Mouse (Mus musculus): ENCODE data around the gene Zbtb20.

Gene Zbtb20

GRCm38 (mm10) chr16:43400949-43401348 lies 525.3 kb downstream of the Zbtb20 start:
- DNase-seq (ENCODE audit: low spot score), result no peak

DNA sequence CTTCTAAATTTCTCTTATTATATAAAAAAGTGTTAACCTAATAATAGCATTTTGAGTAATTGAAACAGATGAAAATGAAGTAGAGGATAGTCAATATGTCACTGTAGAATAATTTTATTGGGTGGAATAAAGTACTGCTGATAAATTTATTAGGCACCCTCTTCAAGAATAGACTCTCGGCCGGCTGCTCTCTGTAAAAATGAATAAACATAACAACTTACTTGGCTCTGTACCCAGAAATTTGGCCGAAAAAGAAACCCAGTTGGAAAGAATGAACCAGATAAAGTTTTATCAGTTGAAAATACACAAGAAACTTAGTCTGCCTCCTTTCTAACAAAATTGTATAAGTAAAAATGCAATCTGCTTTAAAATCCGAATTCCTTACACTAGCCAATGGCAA lies 527.2 kb downstream of the Zbtb20 start:
- no peak for DNase-seq (ENCODE audit: low spot score)

- no peak for DNase-seq (ENCODE audit: low spot score)
Observed at GRCm38 (mm10) chr16:43405089-43405488, 529.4 kb downstream of the Zbtb20 start.

- DNase-seq (ENCODE audit: low spot score), result no peak
Observed at GRCm38 (mm10) chr16:43407594-43408142, 532.0 kb downstream of the Zbtb20 start.

GRCm38 (mm10) chr16:43408622-43409021 lies 532.9 kb downstream of the Zbtb20 start:
- DNase-seq (ENCODE audit: low spot score), result no peak

GRCm38 (mm10) chr16:43409108-43409909 lies 533.6 kb downstream of the Zbtb20 start:
- DNase-seq (ENCODE audit: low spot score), result no peak

DNA sequence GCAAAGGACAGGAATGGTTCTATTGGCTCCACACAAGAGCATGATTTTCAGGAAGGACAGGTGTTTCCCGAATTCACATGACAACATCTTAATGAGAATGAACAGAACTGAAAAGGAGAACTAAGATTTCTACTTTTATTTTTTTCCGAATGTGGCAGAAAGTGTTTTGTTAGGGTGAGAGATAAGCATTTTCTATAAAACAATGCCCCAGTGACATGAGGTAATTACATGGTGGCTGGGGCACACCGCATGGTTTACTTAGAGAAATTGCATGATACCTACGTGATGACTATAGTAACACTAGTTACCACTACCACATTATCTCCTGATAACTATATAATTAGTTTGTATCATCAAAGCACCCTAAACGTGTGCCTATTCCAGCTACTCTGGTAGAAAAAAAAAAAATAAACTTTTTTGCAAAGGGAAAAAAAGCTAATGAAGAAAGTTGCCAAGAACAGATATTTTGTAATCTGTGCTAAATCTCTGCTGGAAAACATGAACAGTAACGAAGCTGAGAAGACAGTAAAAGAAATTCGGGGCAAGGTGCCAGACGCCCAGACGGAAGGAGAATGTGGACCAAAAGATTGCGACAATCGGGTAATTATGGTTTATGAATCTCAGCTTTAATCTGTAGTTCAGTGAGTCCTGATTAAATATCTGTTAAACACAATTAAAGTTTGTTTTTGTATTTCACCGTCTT lies 534.4 kb downstream of the Zbtb20 start:
- no peak for DNase-seq (ENCODE audit: low spot score)

- DNase-seq (ENCODE audit: low spot score), result no peak
Observed at GRCm38 (mm10) chr16:43410613-43410974, 534.9 kb downstream of the Zbtb20 start.

- DNase-seq (ENCODE audit: low spot score), result no peak
Observed at GRCm38 (mm10) chr16:43415864-43416263, 540.2 kb downstream of the Zbtb20 start.

DNA sequence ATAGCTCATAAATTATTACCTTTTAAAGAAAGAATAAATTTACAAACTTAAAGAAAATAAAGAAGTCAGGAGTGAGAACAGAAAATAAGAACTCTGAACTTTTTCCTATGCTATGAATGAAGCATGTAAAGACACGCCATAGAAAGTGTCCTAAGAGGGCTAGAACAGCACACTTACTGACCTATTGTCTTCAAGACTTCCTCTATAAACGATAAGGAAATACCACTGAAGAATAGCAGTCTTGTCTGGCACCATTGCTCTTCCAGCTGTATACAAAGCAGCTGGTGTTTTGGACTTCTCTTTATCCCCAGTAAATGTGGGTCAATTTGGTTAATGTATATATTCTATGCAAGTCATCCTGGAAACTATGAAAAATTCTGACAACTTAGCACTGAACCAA lies 544.2 kb downstream of the Zbtb20 start:
- no peak for DNase-seq (ENCODE audit: low spot score)

DNA sequence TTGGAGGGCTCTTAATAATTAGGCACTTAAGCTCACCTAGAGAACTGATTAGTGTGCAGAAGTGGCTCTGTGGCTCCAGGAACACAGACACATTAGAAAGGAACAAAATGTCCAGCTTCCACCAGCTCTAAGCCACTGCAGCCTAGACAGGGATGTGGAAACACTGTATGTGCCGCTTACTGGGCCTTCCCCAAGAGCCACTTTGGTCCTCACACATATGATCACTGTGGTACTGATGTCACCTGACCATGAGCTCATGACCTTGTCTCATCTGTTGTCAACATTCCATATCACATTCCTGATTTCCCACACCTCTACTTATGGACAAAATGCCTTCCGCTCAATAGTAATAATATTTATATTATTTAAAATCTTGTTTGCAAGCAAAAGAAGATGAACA lies 553.3 kb downstream of the Zbtb20 start:
- no peak for DNase-seq (ENCODE audit: low spot score)

DNA sequence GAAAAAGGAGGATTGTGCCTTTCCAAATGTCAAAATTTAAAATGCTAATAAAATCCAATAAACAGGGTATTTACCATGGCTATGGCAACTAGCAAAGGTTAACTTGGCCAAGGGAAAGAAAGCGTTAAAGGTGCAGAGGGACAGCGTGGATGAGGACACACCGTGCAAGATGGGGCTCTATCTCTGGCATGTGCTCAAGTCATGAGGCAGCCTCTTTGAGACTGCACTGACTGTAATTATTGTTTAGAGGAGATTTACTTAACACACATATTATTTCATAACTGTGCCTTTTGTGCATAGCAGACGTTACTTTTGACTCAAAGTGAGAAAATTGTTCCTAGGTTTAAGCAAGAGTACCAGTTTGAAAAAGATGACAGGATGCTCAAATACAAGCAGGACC lies 554.3 kb downstream of the Zbtb20 start:
- no peak for DNase-seq (ENCODE audit: low spot score)

- DNase-seq (ENCODE audit: low spot score), result no peak
Observed at GRCm38 (mm10) chr16:43431514-43432371, 556.1 kb downstream of the Zbtb20 start.

- no peak for DNase-seq (ENCODE audit: low spot score)
Observed at GRCm38 (mm10) chr16:43434941-43435340, 559.3 kb downstream of the Zbtb20 start.

GRCm38 (mm10) chr16:43438878-43439371 lies 563.2 kb downstream of the Zbtb20 start:
- DNase-seq (ENCODE audit: low spot score), result no peak

DNA sequence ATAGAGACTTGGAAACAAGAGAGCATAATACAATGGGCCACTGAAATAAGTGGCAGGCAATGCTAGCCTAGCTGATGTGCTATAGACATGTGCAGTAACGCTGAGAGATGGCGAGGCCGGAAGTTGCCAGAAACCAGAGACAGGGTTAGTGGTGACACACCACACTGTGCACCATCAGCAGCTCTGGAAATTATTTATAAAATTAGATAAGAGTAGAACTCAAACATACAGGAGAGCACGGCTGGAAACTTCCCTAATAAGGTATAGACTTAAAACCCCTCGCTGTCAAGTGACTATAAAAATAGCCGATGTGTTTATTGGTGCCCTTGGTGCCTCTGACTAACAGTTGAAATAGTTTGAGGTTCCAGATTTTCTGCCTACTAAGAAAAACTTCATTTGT lies 565.7 kb downstream of the Zbtb20 start:
- DNase-seq (ENCODE audit: low spot score), result no peak

- DNase-seq (ENCODE audit: low spot score), result no peak
Observed at GRCm38 (mm10) chr16:43443034-43443433, 567.4 kb downstream of the Zbtb20 start.

- DNase-seq (ENCODE audit: low spot score), result no peak
Observed at GRCm38 (mm10) chr16:43448141-43448981, 572.7 kb downstream of the Zbtb20 start.

DNA sequence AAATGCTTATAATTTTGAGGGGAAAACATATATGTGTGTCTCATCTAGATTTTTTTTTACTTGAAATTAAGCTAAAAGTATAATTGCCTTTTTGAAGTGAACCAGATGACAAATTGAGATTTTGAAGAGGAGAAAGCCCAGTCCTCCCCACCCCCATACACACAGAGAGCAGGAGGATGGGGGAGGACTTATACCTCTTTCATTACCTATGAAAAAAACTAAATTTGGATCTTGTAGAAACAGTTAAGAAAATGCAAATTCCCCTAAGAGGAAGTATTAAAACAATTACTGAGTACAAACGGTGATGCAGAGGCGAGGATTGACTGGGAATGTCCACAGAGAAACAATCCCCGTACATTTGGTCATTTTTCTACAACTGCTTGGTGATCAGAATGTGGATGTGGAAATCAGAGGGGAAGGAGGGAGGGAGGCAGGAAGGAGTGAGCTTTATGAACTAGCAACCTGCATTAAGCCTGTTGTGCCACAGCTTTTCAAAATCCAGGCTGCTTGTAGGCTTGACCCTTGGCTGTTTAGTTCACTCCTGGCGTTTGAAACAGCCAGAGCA lies 578.8 kb downstream of the Zbtb20 start:
- no peak for DNase-seq (ENCODE audit: low spot score)

DNA sequence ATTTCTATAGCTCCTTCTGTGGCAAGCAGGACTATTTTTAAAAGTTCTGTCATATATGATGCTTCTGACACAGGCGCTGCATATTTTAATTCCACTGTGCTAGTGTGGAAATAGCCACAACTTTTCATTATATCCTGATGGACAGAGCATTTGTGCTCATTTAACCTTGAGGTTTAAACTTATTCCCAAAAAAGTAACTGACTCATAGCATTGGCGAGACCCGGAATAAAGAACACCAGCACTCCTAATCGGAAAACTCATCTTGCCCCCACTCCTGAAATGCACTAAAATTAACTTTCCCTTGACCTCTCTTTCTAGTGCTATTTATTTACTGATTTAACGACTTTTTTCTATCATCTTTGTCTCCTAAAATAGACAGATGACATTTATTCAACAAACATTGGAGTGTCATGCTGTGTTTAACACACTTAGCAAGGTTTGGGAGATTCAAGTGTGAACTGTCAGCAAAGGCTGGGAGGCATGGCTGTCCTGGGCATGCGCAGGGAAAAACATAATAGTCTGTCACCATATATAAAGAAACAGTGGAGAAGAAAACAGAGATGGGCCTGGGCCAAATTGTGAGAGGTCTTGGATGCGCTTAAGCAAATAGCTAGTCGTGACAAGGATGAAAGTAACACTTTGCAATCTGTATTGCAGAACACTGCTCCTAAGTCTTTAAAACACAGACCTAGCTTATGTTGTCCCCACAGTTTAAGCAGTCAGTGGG lies 580.9 kb downstream of the Zbtb20 start:
- no peak for DNase-seq (ENCODE audit: low spot score)

Data from ovary, postnatal 10 days (tissue).